Mouse (Mus musculus): ENCODE measurements around the gene BC107364. TPM values are rescaled to one million over a fixed set of nuclear protein-coding genes. Genes with fewer than 3 reads are reported as not detected.
"Not testable (repeated sequence)": the region's sequence is repeated elsewhere in the genome, so short reads cannot be mapped to it uniquely, and the experiment has no call there.

BC107364 gene
- polyA plus RNA-seq, 2 experiments from 2014 or later = not detected

GRCm38 (mm10) chr3:96485361-96485760 is 33.3 kb upstream of the BC107364 start:
- no peak for ATAC-seq

GRCm38 (mm10) chr3:96484921-96485320 is 32.8 kb upstream of the BC107364 start:
- no peak for ATAC-seq

GRCm38 (mm10) chr3:96483946-96484345 is 31.8 kb upstream of the BC107364 start:
- ATAC-seq = no peak

- ATAC-seq = not testable (repeated sequence)
Observed at GRCm38 (mm10) chr3:96483044-96483443, 30.9 kb upstream of the BC107364 start.

- no peak for ATAC-seq
Observed at GRCm38 (mm10) chr3:96482451-96482850, 30.3 kb upstream of the BC107364 start.

DNA sequence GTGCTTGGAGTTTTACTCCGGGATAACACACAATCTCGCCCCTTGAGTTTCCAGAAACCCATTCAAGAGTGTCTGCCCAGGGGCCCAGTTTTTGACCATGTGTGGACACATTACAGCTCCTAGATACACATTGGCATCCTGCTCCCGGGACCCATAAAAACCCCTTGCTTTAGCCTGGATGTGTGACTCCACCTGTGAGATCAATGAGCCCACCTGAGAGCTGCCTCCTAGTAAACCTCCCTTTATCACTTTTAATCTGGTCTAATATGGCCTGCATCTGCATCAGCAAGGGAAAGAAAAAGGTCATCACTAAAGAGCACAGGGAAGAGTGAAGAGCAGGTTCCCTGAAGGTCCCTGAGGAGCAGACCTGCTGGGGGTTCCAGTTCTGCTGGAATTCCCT is 29.8 kb upstream of the BC107364 start:
- no peak for ATAC-seq

DNA sequence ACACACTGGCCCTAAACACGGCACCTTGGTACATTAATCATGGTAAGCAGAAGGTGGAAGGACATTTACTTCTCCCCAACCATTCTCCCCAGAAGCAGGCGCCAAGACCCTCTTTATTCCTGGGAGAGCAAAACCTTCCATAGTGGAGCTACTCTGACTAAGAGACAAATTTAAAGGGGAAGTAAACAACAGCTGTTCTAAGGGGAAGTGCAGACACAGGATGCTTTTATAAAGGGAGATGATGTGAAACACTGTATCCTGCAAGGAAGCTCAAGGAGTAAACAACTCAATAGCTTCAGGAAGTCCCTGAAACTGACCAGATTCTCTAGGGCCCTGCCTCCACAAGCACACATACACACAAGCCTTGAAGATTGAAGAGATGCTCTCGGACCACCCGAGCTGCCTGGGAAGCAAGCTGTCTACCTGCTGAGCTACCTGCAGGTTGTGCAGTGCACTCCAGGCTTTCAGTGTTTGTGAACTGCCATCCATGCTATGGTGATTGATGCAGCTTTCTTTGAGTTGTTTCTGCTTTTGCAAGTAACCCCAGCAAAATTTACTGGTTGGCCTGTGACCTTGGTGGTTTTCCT is 28.7 kb upstream of the BC107364 start:
- ATAC-seq = no peak

DNA sequence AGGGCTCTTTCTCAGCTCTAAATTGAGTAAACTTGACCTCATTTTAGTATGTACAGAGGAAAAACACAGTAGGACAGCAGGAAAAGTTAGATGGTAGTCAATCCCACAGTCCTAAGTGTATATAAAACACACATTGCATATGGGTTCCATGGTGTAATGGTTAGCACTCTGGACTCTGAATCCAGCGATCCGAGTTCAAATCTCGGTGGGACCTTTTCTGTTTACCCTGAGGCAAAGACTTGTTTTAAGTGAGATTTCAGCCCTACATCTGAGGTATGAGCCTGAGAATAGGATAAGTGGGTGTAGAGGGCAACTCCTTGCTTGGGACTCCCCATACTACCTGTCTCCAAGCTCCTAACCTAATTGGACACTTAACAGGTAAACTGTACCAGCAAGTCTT is 27.1 kb upstream of the BC107364 start:
- ATAC-seq = no peak

DNA sequence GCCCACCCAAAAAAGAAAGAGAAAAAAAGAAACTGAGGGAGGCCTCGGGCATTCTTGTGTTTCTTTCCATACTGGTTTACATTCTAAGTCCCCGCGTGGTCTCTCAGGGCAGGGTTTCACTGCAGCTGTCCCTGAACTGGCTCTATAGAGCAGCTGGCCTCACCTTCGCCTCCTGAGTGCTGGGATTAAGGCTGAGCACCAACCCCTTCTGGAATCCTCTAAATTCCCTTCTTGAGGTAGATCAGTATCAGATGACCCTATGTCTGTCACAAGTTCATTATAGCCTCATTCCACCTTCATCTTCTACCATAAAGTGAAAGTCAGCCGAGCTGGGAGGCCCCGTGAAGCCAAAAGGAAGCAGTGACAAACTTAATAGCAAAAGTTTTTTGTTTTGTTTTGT is 25.5 kb upstream of the BC107364 start:
- ATAC-seq = no peak

- no peak for ATAC-seq
Observed at GRCm38 (mm10) chr3:96477084-96477483, 25.0 kb upstream of the BC107364 start.

GRCm38 (mm10) chr3:96474909-96475655 is 23.0 kb upstream of the BC107364 start:
- ATAC-seq = no peak

- not testable (repeated sequence) for ATAC-seq
Observed at GRCm38 (mm10) chr3:96473556-96473955, 21.4 kb upstream of the BC107364 start.

DNA sequence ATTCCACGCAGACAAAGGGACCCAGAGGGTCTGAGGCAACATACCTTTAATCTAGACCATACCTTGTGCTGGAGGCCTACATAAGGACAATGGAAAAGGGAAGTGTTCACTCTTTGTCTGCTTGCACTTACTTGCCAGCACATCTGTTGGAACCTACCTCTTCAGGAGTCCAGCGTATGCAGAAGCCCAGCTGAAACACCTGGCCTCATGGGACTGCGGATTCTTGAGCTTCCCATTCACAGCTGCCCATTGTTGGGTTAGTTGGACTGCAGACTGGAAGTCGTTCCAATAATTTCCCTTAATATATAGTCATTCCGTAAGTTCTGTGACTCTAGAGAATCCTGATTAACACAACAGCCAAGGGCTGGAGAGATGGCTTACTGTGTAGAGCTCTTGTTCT is 20.0 kb upstream of the BC107364 start:
- ATAC-seq = no peak

DNA sequence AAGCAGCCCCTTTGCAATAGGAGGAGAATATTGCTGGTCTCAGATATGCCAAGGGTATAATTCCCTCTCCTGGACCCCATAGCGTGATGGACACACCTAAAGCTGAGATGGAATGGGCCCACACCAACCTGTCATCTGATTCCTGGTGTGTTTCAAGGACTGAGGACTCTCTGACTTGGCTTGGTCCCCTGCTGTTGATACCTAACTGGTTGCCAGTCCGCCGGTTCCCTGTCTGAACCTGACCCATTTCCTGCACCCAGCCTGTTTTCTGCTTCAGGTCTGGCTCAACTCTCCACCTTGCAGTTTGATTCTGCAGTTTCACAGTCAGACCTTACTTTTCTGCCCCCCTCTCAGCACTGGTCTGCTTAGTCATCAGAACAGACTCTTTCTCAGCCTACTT is 17.5 kb upstream of the BC107364 start:
- no peak for ATAC-seq

GRCm38 (mm10) chr3:96468335-96468734 is 16.2 kb upstream of the BC107364 start:
- not testable (repeated sequence) for ATAC-seq

DNA sequence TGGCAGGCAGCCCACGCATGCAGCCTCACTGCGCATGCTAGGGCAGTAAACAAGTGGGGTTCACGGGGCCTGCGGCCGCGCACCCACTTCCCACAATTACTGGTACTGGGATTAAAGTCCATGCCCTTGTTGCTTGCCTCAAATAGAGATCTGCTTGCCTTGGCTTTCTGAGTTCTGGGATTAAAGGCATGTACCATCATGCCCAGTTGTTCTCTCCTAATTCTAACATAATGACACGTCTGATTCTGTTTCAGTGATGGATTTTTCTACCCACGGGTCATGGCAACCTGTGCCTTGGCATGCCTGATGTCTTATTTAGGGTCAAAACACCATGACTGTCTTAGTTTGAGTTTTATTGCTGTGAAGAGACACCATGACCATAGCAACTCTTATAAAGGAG is 15.5 kb upstream of the BC107364 start:
- no peak for ATAC-seq

DNA sequence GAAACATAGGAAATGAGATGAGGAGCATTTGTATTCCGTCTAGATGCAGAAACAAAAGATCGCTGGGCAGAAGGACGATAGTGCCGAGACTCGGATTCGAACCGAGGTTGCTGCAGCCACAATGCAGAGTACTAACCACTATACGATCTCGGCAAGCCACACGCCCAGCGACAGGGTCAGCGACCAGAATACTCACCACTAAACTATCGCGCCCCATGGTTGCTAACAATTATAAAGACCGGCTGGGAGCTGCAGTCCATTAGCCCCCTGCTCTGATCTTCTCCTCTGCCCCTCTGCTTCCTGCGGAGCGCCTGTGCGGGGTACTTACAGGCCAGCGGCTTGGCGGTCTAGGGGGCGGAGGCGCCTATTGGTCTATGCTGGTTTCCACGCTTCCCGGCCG is 11.8 kb upstream of the BC107364 start:
- ATAC-seq = no peak

DNA sequence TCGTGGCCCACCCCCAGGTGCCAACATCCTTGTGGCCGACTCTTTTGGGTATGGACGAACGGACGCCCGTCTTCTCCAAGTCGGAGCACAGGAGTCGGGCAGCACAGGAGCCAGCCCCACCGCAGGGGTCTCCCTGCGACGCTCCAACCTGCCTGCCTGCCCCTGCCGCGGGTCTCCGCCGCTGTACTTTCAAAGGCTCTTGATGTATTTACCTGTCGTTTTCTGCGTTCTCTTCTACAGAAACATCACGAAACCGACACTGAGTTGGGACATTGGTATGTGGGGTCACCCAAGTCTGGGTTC is 8.4 kb upstream of the BC107364 start:
- not testable (repeated sequence) for ATAC-seq

- ATAC-seq = not testable (repeated sequence)
Observed at GRCm38 (mm10) chr3:96459757-96460567, 7.9 kb upstream of the BC107364 start.

GRCm38 (mm10) chr3:96458886-96459439 is 6.9 kb upstream of the BC107364 start:
- ATAC-seq = peak; percentile 29

GRCm38 (mm10) chr3:96458008-96458407 is 5.9 kb upstream of the BC107364 start:
- ATAC-seq = not testable (repeated sequence)

GRCm38 (mm10) chr3:96451181-96451737 is 847 bp downstream of the BC107364 start:
- not testable (repeated sequence) for ATAC-seq

DNA sequence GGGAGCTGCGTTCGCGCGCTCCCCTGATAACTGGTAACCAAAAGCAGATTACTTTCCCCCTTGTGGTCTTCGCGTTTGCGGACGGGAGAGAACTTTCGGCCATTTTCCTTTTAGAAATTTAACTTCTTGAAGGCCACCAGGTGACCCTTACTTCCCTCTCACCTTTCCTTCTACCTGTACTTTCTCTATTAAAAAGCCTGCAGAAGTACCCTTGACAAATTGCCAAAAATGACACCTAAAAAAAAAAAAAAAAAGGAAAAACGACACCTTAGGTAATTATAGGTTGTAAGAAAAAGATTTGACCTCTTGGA is 1.6 kb downstream of the BC107364 start:
- not testable (repeated sequence) for ATAC-seq

Measured in CD4-positive, CD25-positive, alpha-beta regulatory T cell, adult 4 months (primary cell).